Mouse (Mus musculus): ENCODE results near the gene Rgs9. TPM values are rescaled to one million over a fixed set of nuclear protein-coding genes. Genes with fewer than 3 reads are reported as not detected.
"Not testable (repeated sequence)": the region's sequence is repeated elsewhere in the genome, so short reads cannot be mapped to it uniquely, and the experiment has no call there.

The Rgs9 gene
- polyA plus RNA-seq, 1 experiment from 2014 or later, result 0.07 TPM

DNA sequence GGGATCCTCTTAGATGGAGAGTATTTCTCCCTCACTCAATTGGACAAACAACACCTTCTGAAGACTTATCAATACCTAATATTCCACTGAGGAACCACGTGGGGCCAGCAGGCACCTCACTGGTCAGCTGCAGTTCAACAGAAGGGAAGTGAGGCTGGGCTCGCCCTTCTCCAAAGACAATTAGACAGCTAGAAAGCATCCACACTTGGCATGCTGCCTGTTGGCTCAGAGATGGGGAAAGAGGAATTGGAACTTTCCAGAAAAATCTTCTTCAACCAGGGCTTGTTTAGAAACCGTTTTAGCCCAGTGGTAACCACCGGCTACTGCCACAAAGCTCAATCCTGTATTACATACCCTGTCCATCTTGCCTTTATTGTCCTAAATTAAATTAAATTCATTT lies 4.4 kb upstream of the Rgs9 start:
- peaks cover 6% of the 10 kb centered on the region for H3K27me3 ChIP-seq
- H3K4me3 ChIP-seq (replicated peaks), result no peak overlapping the region
- peaks cover 6% of the 10 kb centered on the region for H3K4me1 ChIP-seq (replicated peaks)
- H3K27ac ChIP-seq, result no peak overlapping the region
- DNase-seq (no peak), ATAC-seq (ENCODE audit: low read depth) (no peak)
- H3K9ac ChIP-seq, result no peak overlapping the region
- 49% methylated on average over 4 of the region's 4 CpGs for WGBS (ENCODE audit: insufficient replicate concordance)
- H3K9me3 ChIP-seq (replicated peaks), result no peaks in the 10 kb centered on the region
- H3K4me2 ChIP-seq, result no peak overlapping the region
- no peaks in the 10 kb centered on the region for H3K36me3 ChIP-seq

DNA sequence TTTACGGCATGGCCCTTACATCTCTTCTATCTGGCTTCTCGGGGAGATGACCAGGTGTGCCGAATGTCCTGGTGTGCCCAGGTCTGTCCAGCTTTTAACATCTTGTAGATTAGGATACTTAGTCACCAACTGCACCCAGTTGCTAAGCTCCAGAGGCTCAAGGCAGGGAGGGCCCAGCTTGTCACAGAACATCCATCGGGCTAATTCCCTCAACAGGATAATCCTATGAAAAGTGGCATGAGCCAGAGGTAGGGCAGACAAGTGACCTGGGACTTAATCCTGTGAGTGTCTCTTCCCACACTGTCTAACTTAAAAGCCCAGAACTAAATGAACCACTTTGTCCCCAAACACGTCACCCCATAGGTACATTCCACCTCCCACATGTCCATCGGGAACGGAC lies 898 bp downstream of the Rgs9 start:
- no peaks in the 10 kb centered on the region for H3K9me3 ChIP-seq (replicated peaks)
- no peak overlapping the region for H3K4me3 ChIP-seq (replicated peaks)
- WGBS (ENCODE audit: insufficient replicate concordance), result 80% methylated on average over 7 of the region's 7 CpGs
- H3K4me1 ChIP-seq (replicated peaks), result peaks cover 6% of the 10 kb centered on the region
- H3K4me2 ChIP-seq, result no peak overlapping the region
- H3K27ac ChIP-seq, result no peak overlapping the region
- H3K27me3 ChIP-seq, result peaks cover 16% of the 10 kb centered on the region
- no peaks in the 10 kb centered on the region for H3K36me3 ChIP-seq
- no peak for DNase-seq
- no peak overlapping the region for H3K9ac ChIP-seq
- ATAC-seq (ENCODE audit: low read depth), result no peak

DNA sequence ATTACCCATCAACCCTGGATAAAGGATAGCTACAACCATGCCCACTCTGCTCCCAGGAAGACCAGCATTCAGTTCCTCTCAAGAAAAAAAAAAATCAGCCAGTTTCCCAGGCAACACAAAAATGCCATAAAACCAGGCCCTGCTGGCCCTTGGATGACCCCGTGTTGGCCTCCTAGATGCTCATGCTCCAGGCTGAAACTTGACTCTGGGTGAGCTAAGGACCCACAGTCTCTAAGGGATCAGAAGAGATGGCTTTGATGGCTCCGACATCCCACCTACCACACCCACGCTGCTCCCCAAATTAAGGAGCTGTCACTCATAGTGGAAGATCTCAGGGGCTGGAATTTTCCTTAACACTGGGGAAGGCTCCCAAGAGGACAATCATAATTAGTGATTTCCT lies 5.9 kb downstream of the Rgs9 start:
- Histone ChIP-seq H3K36me3 (no peaks in the 10 kb centered on the region), H3K4me2 (no peak overlapping the region), H3K4me3 (replicated peaks) (no peak overlapping the region), H3K27ac (no peak overlapping the region), H3K9me3 (replicated peaks) (no peaks in the 10 kb centered on the region), H3K4me1 (replicated peaks) (no peaks in the 10 kb centered on the region), H3K9ac (no peak overlapping the region), H3K27me3 (peaks cover 11% of the 10 kb centered on the region)
- WGBS (ENCODE audit: insufficient replicate concordance), result 68% methylated on average over 3 of the region's 3 CpGs
- ATAC-seq (ENCODE audit: low read depth) (no peak), DNase-seq (no peak)

DNA sequence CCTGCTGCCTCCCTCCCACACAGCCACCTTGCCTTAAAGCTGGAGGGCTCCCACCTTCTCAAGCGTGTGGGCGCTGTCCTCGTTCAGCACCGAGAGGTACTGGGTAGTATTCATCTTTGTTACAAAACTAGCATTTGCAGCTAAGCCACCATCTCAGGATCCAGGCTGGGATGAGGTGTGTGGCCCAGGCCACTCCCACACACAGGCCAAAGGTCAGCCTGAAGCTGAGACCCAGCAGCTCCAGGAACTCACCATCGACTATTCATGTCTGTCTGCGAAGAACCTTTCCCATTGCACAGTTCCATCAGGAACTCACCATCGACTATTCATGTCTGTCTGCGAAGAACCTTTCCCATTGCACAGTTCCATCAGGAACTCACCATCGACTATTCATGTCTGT lies 8.6 kb downstream of the Rgs9 start:
- WGBS (ENCODE audit: insufficient replicate concordance), result 72% methylated on average over 9 of the region's 9 CpGs
- not testable (repeated sequence) for H3K9me3 ChIP-seq (replicated peaks)

DNA sequence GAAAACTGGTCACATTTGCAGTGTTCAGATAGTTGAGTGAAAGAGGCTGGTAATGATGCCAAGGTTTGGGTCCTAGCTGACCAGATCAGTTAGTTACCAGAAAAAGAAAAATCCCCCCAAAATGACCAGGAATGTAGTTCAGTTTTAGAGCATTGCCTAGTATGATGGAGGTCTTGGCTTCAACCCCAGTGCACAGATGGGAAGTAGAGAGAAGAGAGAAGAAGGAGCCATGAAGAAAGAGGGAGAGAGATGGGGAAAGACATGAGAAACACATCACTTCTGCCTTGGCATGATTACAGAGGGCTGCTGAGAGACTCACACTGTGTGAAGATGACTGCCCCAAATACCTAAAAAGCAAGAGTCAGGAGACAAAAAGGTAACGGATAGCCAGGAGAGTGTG lies 13.1 kb downstream of the Rgs9 start:
- no peak overlapping the region for H3K4me3 ChIP-seq (replicated peaks)
- WGBS (ENCODE audit: insufficient replicate concordance), result 89% methylated on average over 1 of the region's 1 CpGs
- no peak overlapping the region for H3K4me2 ChIP-seq
- H3K27me3 ChIP-seq, result no peaks in the 10 kb centered on the region
- DNase-seq (no peak), ATAC-seq (ENCODE audit: low read depth) (no peak)
- no peaks in the 10 kb centered on the region for H3K9me3 ChIP-seq (replicated peaks)
- H3K36me3 ChIP-seq, result no peaks in the 10 kb centered on the region
- no peaks in the 10 kb centered on the region for H3K4me1 ChIP-seq (replicated peaks)
- no peak overlapping the region for H3K27ac ChIP-seq
- H3K9ac ChIP-seq, result no peak overlapping the region

More for the DNA sequence above, 8.6 kb downstream of the Rgs9 start:
- not testable (repeated sequence) for H3K27me3 ChIP-seq; H3K4me1 ChIP-seq (replicated peaks); H3K36me3 ChIP-seq; ATAC-seq (ENCODE audit: low read depth); H3K27ac ChIP-seq; DNase-seq; H3K4me2 ChIP-seq; H3K9ac ChIP-seq; H3K4me3 ChIP-seq (replicated peaks)

DNA sequence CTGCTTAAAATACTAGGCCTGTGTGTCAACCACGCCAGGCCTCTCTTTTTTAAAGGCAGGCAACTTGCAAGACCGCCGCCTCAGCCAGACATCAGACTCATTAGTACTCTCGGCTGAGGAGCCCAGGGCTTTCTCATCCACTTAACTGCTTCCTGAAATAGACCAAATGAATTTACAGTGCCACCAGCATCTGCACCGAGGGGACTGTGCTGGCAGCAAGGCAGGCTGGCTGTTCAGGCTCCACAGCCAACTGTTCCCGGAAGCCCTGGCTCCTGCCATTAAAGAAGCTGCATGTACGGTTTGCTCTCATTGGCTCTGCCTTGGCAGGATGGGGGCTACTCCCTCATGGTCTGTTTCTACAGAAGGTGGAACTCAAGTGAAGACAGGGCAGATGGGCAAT lies 19.7 kb downstream of the Rgs9 start:
- no peak overlapping the region for H3K9ac ChIP-seq
- H3K27me3 ChIP-seq, result no peaks in the 10 kb centered on the region
- H3K36me3 ChIP-seq, result no peaks in the 10 kb centered on the region
- H3K4me1 ChIP-seq (replicated peaks), result no peaks in the 10 kb centered on the region
- DNase-seq (no peak), ATAC-seq (ENCODE audit: low read depth) (no peak)
- H3K4me2 ChIP-seq, result no peak overlapping the region
- H3K9me3 ChIP-seq (replicated peaks), result no peaks in the 10 kb centered on the region
- no peak overlapping the region for H3K4me3 ChIP-seq (replicated peaks)
- no peak overlapping the region for H3K27ac ChIP-seq
- 65% methylated on average over 7 of the region's 7 CpGs for WGBS (ENCODE audit: insufficient replicate concordance)

DNA sequence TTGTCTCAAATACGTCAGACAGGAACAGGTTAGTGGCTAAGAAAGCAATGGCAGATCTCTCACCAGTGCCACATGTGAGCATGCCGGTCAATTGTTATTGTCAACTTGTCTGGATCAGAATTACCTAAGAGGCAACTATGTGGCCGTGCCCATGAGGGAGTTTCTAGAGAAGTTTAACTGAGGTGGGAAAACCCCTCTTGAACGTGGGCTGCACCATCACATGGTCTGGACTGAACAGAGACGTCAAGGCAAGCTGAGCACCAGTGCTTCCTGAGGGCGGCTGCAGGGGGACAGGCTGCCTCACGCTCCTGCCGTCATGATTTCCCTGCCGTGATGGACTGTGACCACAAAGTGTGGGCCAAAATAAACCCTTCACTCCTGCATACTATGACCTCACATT lies 26.5 kb downstream of the Rgs9 start:
- 58% methylated on average over 9 of the region's 9 CpGs for WGBS (ENCODE audit: insufficient replicate concordance)
- 0 out of 2 replicates have a peak, but pooled peaks cover 4% of the 10 kb centered on the region for H3K4me1 ChIP-seq (replicated peaks)
- H3K4me3 ChIP-seq (replicated peaks), result no peak overlapping the region
- H3K4me2 ChIP-seq, result no peak overlapping the region
- no peak for DNase-seq
- H3K27me3 ChIP-seq, result no peaks in the 10 kb centered on the region
- H3K36me3 ChIP-seq, result no peaks in the 10 kb centered on the region
- no peak for ATAC-seq (ENCODE audit: low read depth)
- no peak overlapping the region for H3K27ac ChIP-seq
- H3K9ac ChIP-seq, result no peak overlapping the region
- no peaks in the 10 kb centered on the region for H3K9me3 ChIP-seq (replicated peaks)

DNA sequence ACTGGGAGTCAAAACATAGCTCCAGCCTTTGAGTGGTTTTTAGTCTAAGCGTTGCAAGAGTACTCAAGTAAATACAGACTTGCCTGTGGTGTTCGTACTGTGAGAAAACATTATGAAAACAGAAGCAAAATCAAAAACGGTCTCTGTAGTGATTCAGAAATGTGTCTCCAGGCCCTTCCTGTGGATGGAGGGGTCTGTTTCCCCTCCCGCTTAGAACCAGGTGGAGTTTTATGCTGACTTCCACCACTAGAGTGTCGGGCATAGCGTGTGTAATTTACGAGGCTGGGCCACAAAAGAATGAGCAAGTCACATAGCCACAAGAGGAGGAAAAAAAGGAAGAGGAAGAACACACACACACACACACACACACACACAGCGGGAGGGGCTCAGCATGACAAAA lies 27.6 kb downstream of the Rgs9 start:
- no peaks in the 10 kb centered on the region for H3K36me3 ChIP-seq
- H3K27me3 ChIP-seq, result no peaks in the 10 kb centered on the region
- no peak overlapping the region for H3K27ac ChIP-seq
- H3K9me3 ChIP-seq (replicated peaks), result no peaks in the 10 kb centered on the region
- H3K4me3 ChIP-seq (replicated peaks), result no peak overlapping the region
- H3K4me2 ChIP-seq, result no peak overlapping the region
- DNase-seq (no peak), ATAC-seq (ENCODE audit: low read depth) (no peak)
- H3K9ac ChIP-seq, result no peak overlapping the region
- WGBS (ENCODE audit: insufficient replicate concordance), result 45% methylated on average over 8 of the region's 8 CpGs
- 0 out of 2 replicates have a peak, but pooled peaks cover 4% of the 10 kb centered on the region for H3K4me1 ChIP-seq (replicated peaks)

DNA sequence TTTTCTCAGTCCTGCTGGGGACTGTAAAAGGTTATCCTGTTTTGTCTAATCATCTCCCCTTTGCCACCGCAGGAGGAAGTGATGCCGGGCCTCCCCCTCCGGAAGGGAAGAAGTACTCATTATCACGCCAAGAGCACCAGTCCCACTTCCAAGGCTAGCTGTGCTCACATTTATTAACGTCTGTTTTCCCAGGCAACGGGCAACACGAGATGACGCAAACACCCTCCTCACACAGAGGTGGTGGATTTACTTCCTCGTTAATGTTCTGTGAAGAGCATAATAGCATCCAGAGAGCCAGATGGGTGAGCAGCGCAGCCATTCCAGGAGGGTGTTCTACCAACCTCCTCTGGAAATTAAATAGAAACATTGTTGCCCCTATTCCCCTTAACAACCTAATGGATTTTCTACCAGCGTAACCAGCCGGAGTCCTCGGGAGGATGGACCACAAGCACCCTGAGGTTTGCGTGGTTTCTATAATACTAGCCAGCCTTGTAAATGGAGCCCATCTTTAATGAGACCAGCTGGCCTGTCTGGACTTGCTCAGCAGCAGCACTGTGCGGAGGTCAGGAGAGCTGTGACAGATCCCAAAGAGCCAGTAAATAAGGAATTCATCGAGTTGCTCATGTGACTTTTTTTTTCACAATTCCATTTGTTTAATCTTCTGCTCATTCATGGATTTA lies 28.1 kb downstream of the Rgs9 start:
- Histone ChIP-seq H3K27ac (no peak overlapping the region), H3K4me3 (replicated peaks) (no peak overlapping the region), H3K27me3 (no peaks in the 10 kb centered on the region), H3K9me3 (replicated peaks) (no peaks in the 10 kb centered on the region), H3K36me3 (no peaks in the 10 kb centered on the region), H3K9ac (no peak overlapping the region), H3K4me2 (peak overlapping the region; percentile 15; the same call in 1 of the 2 replicates), H3K4me1 (replicated peaks) (0 out of 2 replicates have a peak, but pooled peaks cover 4% of the 10 kb centered on the region)
- ATAC-seq (ENCODE audit: low read depth) (no peak; the same call in 1 of the 2 replicates), DNase-seq (no peak)
- 30% methylated on average over 16 of the region's 16 CpGs for WGBS (ENCODE audit: insufficient replicate concordance)

DNA sequence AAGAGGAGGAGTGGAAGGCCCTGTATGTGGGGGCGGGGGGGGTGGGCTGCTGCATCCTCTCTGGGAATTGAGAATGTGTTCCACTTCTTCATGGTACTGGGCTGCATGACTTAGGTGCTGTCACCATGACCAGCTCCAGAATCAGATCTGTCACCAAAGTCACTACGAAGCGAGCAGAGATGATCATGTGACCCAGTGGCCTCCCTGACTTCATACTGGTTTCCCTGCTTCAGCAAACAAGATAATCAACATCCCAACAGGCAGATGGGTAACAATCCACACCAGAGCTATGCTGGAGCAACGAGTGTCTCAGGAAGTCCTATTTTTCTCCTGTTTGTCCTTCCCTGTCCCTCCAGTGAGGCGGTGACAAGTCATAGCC lies 28.7 kb downstream of the Rgs9 start:
- peak overlapping the region; percentile 15; the same call in 1 of the 2 replicates for H3K4me2 ChIP-seq
- H3K9ac ChIP-seq, result no peak overlapping the region
- no peak for DNase-seq
- H3K4me1 ChIP-seq (replicated peaks), result 0 out of 2 replicates have a peak, but pooled peaks cover 4% of the 10 kb centered on the region
- 20% methylated on average over 5 of the region's 5 CpGs for WGBS (ENCODE audit: insufficient replicate concordance)
- no peaks in the 10 kb centered on the region for H3K36me3 ChIP-seq
- no peak for ATAC-seq (ENCODE audit: low read depth)
- no peak overlapping the region for H3K4me3 ChIP-seq (replicated peaks)
- H3K27ac ChIP-seq, result no peak overlapping the region
- no peaks in the 10 kb centered on the region for H3K27me3 ChIP-seq
- no peaks in the 10 kb centered on the region for H3K9me3 ChIP-seq (replicated peaks)

DNA sequence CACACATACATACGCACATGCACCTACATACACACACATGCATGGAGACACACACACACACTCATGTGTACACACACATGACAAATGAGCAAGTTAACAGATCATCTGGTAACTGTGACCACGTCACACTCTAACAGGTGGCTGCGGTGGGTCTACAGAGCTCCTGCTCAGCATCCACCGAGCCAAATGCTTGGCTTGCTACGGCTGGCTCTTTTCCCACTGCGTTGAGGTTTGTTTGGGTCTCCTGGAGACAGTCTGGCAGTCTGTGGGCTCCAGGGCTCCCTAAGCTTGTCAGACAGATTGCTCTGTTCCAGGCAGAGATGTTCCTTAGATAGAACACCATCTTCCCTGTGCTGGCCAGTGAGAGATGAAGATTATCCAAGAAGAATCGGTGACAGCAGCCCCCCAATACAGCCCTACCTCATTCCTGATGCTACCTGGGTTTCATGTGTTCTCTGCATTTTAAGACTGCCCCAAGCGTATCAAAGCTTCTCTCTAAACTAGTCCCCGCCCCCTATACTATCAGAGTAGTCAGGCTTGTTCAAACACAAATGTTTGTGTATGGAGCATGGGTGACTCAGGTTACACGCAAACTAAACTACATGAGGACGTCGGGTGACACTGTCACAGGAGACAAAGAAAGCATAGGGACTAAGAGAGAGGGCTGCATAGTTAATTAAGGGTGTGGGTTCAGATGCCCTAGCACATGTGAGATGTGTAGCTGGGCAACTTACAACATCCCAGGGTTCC lies 31.6 kb downstream of the Rgs9 start:
- ATAC-seq (ENCODE audit: low read depth) (no peak), DNase-seq (no peak)
- Histone ChIP-seq H3K4me1 (replicated peaks) (0 out of 2 replicates have a peak, but pooled peaks cover 4% of the 10 kb centered on the region), H3K27me3 (no peaks in the 10 kb centered on the region), H3K27ac (no peak overlapping the region), H3K4me2 (no peak overlapping the region), H3K9me3 (replicated peaks) (peaks cover 4% of the 10 kb centered on the region; the same call in 1 of the 2 replicates), H3K4me3 (replicated peaks) (no peak overlapping the region), H3K9ac (no peak overlapping the region), H3K36me3 (no peaks in the 10 kb centered on the region)
- 67% methylated on average over 12 of the region's 12 CpGs for WGBS (ENCODE audit: insufficient replicate concordance)
